Mouse (Mus musculus) layer of hippocampus, postnatal 10 days (tissue): ENCODE results near the gene Otud4. TPM values are rescaled to one million over a fixed set of nuclear protein-coding genes. Genes with fewer than 3 reads are reported as not detected.

Experiments
- total RNA-seq, 2 experiments: library from RNA; stranded (reverse); gene quantifications; 2 replicates each; pipeline ENCODE4 v1.2.3; 2021

The Otud4 gene
- total RNA-seq, 2 experiments from 2014 or later = 40.5 to 45.3 TPM

Other genes with a start within 250 kb of the Otud4 start
- 10 to 100 TPM; 29.0 to 33.2 TPM for gene Smad1, start 240.1 kb upstream of the Otud4 start, total RNA-seq
- gene Abce1, start 72.1 kb downstream of the Otud4 start, total RNA-seq = 10 to 100 TPM; 87.5 to 89.0 TPM
- 10 to 100 TPM in 1 of 2 experiments, 1 to 10 TPM in 1; 8.2 to 12.6 TPM for gene Anapc10, start 72.2 kb downstream of the Otud4 start, total RNA-seq